9 mouse cellular contexts compared by ENCODE assay signal in the genomic region with DNA sequence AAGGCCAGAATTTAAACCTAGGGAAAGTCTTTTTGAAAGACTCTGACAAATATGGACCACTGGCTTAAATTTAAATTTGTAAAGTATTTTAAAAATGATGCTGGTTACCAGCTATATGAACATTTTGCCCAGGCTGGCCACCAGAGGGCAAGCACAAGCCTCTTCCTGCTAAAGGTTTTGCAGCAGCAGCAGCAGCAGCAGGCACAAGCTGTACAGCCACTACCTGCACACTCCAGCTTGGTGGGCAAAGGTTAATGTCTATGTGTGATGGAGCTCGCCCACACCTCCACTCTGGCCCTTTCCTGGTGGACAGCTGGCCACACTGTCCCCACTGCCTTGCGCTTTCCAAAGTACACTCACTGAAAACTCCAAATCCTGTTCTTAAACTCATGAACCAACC. TPM values are rescaled to one million over a fixed set of nuclear protein-coding genes. Genes with fewer than 3 reads are reported as not detected.
DNase-seq lines count a peak whose midpoint lies in the region; ATAC-seq and TF ChIP-seq lines count a peak whose summit lies in the region.
"Had no signal": no experiment of that assay in that cellular context is flagged by ENCODE, and none has a peak within 500 bp of the region (broad histone marks: within the 10 kb centered on the region; RNA-seq: fewer than 3 reads in every experiment).

No protein-coding gene starts in this region.

- ATAC-seq in G1E (ENCODE audit: extremely low read depth, insufficient number of reproducible peaks, low FRiP score, poor library complexity, severe bottlenecking), result peak; percentile 60; the same call in 1 of the 2 replicates
- peak; percentile 47 for ATAC-seq in forebrain, embryonic 15.5 days (replicated peaks)
- peak; percentile 52; the same call in 1 of the 2 replicates for ATAC-seq in midbrain, embryonic 16.5 days

- DNase-seq in heart, adult 11 months, result peak; percentile 82
- DNase-seq in heart, adult 8-10 months (ENCODE audit: low spot score), result no peak
- DNase-seq in G1E (ENCODE audit: low spot score), result no peak
- DNase-seq in limb, embryonic 10.5 days (ENCODE audit: low spot score), result peak; percentile 64
- DNase-seq in urinary bladder, postnatal 4 days (ENCODE audit: low spot score in 2 of 2), result no peak
- DNase-seq in yolk sac, embryonic 10.5 days (ENCODE audit: low spot score), result no peak

- H3K9ac ChIP-seq in forebrain, embryonic 15.5 days (replicated peaks), result no peak overlapping the region
- H3K9ac ChIP-seq in midbrain, embryonic 16.5 days (ENCODE audit: low read depth, low read length), result no peak overlapping the region
- H3K9ac ChIP-seq: midbrain, embryonic 12.5 days had no signal

- H3K4me3 ChIP-seq in G1E (ENCODE audit: low read depth, low read length), result no peak overlapping the region
- no peak overlapping the region for H3K4me3 ChIP-seq in forebrain, embryonic 15.5 days
- H3K4me3 ChIP-seq in limb, embryonic 10.5 days, result no peak overlapping the region
- H3K4me3 ChIP-seq in midbrain, embryonic 16.5 days (ENCODE audit: low read depth, low read length), result no peak overlapping the region
- H3K4me3 ChIP-seq: midbrain, embryonic 12.5 days had no signal

- TF ChIP-seq CTCF in G1E (IDR thresholded peaks at IDR 0.05; ENCODE audit: low read depth, low read length), result no peak

- peaks cover 94% of the 10 kb centered on the region for H3K36me3 ChIP-seq in G1E (replicated peaks)
- H3K36me3 ChIP-seq in forebrain, embryonic 15.5 days, result peaks cover 71% of the 10 kb centered on the region
- H3K36me3 ChIP-seq in limb, embryonic 10.5 days, result peaks cover 96% of the 10 kb centered on the region
- H3K36me3 ChIP-seq in midbrain, embryonic 16.5 days (ENCODE audit: control insufficient read depth, insufficient read depth, low read length), result peaks cover 36% of the 10 kb centered on the region

- H3K27me3 ChIP-seq in G1E (ENCODE audit: insufficient read depth, low read length), result no peaks in the 10 kb centered on the region; the same call in 1 of the 2 replicates
- no peaks in the 10 kb centered on the region for H3K27me3 ChIP-seq in forebrain, embryonic 15.5 days
- no peaks in the 10 kb centered on the region for H3K27me3 ChIP-seq in limb, embryonic 10.5 days (ENCODE audit: low read depth, poor library complexity, severe bottlenecking)
- no peaks in the 10 kb centered on the region for H3K27me3 ChIP-seq in midbrain, embryonic 16.5 days (ENCODE audit: control insufficient read depth, insufficient read depth, low read depth, low read length)
- H3K27me3 ChIP-seq: midbrain, embryonic 12.5 days had no signal

- H3K4me2 ChIP-seq in forebrain, embryonic 15.5 days (replicated peaks), result no peak overlapping the region
- H3K4me2 ChIP-seq in midbrain, embryonic 16.5 days (ENCODE audit: low read length), result no peak overlapping the region
- H3K4me2 ChIP-seq: midbrain, embryonic 12.5 days had no signal

- H3K9me3 ChIP-seq in G1E (replicated peaks), result no peaks in the 10 kb centered on the region
- H3K9me3 ChIP-seq in forebrain, embryonic 15.5 days, result no peaks in the 10 kb centered on the region
- H3K9me3 ChIP-seq in limb, embryonic 10.5 days (replicated peaks), result no peaks in the 10 kb centered on the region
- H3K9me3 ChIP-seq in midbrain, embryonic 16.5 days (replicated peaks; ENCODE audit: control insufficient read depth, low read length, poor library complexity, severe bottlenecking), result no peaks in the 10 kb centered on the region
- H3K9me3 ChIP-seq: midbrain, embryonic 12.5 days had no signal

- H3K4me1 ChIP-seq in G1E (ENCODE audit: insufficient read depth, low read depth, low read length), result no peaks in the 10 kb centered on the region
- H3K4me1 ChIP-seq in forebrain, embryonic 15.5 days, result no peaks in the 10 kb centered on the region
- no peaks in the 10 kb centered on the region for H3K4me1 ChIP-seq in limb, embryonic 10.5 days
- H3K4me1 ChIP-seq in midbrain, embryonic 16.5 days (ENCODE audit: control insufficient read depth, insufficient read depth, low read length), result no peaks in the 10 kb centered on the region
- H3K4me1 ChIP-seq: midbrain, embryonic 12.5 days had no signal

- WGBS in forebrain, embryonic 15.5 days, result 82% methylated on average over 2 of the region's 2 CpGs
- 82% methylated on average over 2 of the region's 2 CpGs for WGBS in limb, embryonic 10.5 days
- WGBS in midbrain, embryonic 16.5 days, result 82% methylated on average over 2 of the region's 2 CpGs

- no peak overlapping the region for H3K27ac ChIP-seq in forebrain, embryonic 15.5 days (replicated peaks)
- H3K27ac ChIP-seq in limb, embryonic 10.5 days, result no peak overlapping the region
- no peak overlapping the region for H3K27ac ChIP-seq in midbrain, embryonic 16.5 days (ENCODE audit: low read length)
- H3K27ac ChIP-seq: midbrain, embryonic 12.5 days had no signal

RNA-seq across cellular contexts. Expression of a gene that starts 20.2 kb away (rescaled TPM):
- total RNA-seq in heart, adult 8-10 months (2022), result 10 to 100 TPM; 79.6 to 88.4 (median 83.5) TPM
- total RNA-seq in G1E (2014; fragmentation: Nextera tagmentation) (86.2 and 86.3 TPM in 2 replicates), G1E (2017) (147 and 154 TPM in 2 replicates)
- polyA plus RNA-seq in G1E (2012), result 11.3 and 27.4 TPM in 2 replicates
- 257 and 268 TPM in 2 replicates for polyA plus RNA-seq in forebrain, embryonic 15.5 days (2015; fragmentation: Nextera tagmentation; extraction: Ambion mirVana)
- polyA plus RNA-seq in limb, embryonic 10.5 days (2016; fragmentation: Nextera tagmentation; extraction: Ambion mirVana), result 256 and 282 TPM in 2 replicates
- polyA plus RNA-seq in midbrain, embryonic 16.5 days (2015; fragmentation: Nextera tagmentation; extraction: Ambion mirVana), result 192 and 203 TPM in 2 replicates

RNA-seq across cellular contexts. Expression of a gene that starts 26.2 kb away (rescaled TPM):
- 10 to 100 TPM; 38.3 to 41.3 (median 40.2) TPM for total RNA-seq in heart, adult 8-10 months (2022)
- total RNA-seq in G1E (2014; fragmentation: Nextera tagmentation) (61.8 and 67.3 TPM in 2 replicates), G1E (2017) (63.0 and 66.3 TPM in 2 replicates)
- 24.3 and 29.3 TPM in 2 replicates for polyA plus RNA-seq in G1E (2012)
- polyA plus RNA-seq in forebrain, embryonic 15.5 days (2015; fragmentation: Nextera tagmentation; extraction: Ambion mirVana), result 43.3 and 44.8 TPM in 2 replicates
- polyA plus RNA-seq in limb, embryonic 10.5 days (2016; fragmentation: Nextera tagmentation; extraction: Ambion mirVana), result 49.7 and 51.1 TPM in 2 replicates
- 49.2 and 50.2 TPM in 2 replicates for polyA plus RNA-seq in midbrain, embryonic 16.5 days (2015; fragmentation: Nextera tagmentation; extraction: Ambion mirVana)

RNA-seq across cellular contexts. Expression of a gene that starts 47.9 kb away (rescaled TPM):
- not detected for total RNA-seq in heart, adult 8-10 months (2022)
- not detected in 2 replicates for total RNA-seq in G1E (2014; fragmentation: Nextera tagmentation)
- total RNA-seq in G1E (2017), result not detected in 2 replicates
- polyA plus RNA-seq in G1E (2012), result not detected in 2 replicates
- polyA plus RNA-seq in forebrain, embryonic 15.5 days (2015; fragmentation: Nextera tagmentation; extraction: Ambion mirVana), result not detected in 2 replicates
- polyA plus RNA-seq in limb, embryonic 10.5 days (2016; fragmentation: Nextera tagmentation; extraction: Ambion mirVana), result not detected in 2 replicates
- not detected in 2 replicates for polyA plus RNA-seq in midbrain, embryonic 16.5 days (2015; fragmentation: Nextera tagmentation; extraction: Ambion mirVana)
- polyA plus RNA-seq: midbrain, embryonic 12.5 days had no signal

Comparison
In these comparisons a context has a peak if more than half of its experiments do, and no peak if none do; other contexts are left out.
1. DNase-seq: peak in heart, adult 11 months (single experiment) and limb, embryonic 10.5 days (single experiment); none in heart, adult 8-10 months (single experiment), G1E (single experiment), urinary bladder, postnatal 4 days (0 of 2) and yolk sac, embryonic 10.5 days (single experiment).
2. Peak in every context shown above with its lines, with median percentiles within 50 percentile points of each other: ATAC-seq.